Comparison of ENCODE assay signal across 8 mouse cellular contexts in the genomic region with DNA sequence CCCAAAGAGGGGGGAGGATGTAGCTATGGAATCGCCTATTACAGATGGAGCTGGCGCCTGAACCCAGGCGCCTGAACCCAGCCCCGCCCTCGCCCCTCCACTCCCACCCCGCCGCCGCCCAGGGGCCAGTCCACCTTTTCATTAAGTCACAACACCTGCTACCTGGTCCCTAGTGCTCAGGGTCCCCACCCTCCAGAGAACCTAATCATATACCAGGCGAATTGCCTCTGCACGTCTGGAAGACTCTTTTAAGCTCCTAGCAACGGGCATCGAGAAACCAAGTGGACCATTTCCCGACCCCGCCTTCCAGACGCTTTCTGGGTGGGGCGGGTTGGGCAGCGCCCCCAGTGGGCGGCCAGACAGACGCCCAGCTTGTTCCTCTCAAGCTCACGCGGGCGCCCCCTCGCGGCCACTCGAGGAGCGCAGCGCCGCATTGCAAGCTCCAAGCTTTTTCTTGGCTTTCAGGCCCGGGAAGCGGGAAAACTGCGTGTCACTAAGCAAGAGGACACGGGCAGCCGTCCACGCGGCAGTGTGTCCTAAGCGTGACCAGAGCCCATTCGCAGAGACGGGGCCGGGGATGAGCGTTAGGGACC. TPM values are rescaled to one million over a fixed set of nuclear protein-coding genes. Genes with fewer than 3 reads are reported as not detected.
DNase-seq lines count a peak whose midpoint lies in the region; ATAC-seq lines count a peak whose summit lies in the region.

No protein-coding gene starts in this region.

- H3K4me3 ChIP-seq in lung, embryonic 16.5 days (ENCODE audit: low read length) = peak overlapping the region; percentile 68

- H3K27me3 ChIP-seq in lung, embryonic 16.5 days (ENCODE audit: control insufficient read depth, insufficient read depth, low read depth, low read length) = peaks cover 15% of the 10 kb centered on the region

- H3K9ac ChIP-seq in lung, embryonic 16.5 days (ENCODE audit: low read length) = peak overlapping the region; percentile 62

- H3K9me3 ChIP-seq in lung, embryonic 16.5 days (ENCODE audit: control insufficient read depth, low read length) = no peaks in the 10 kb centered on the region

- H3K27ac ChIP-seq in lung, embryonic 16.5 days (ENCODE audit: low read length) = 0 out of 2 replicates have a peak overlapping the region, but pooled peaks have one; percentile 10

- under 1% methylated on average over 40 of the region's 40 CpGs for WGBS in lung, embryonic 16.5 days

- peak; percentile 94 for DNase-seq in MN1 (ENCODE audit: low spot score)
- peak; percentile 97 for DNase-seq in cerebellum, adult 8-10 months
- DNase-seq in forelimb bud, embryonic 11.5 days (ENCODE audit: low read depth, low spot score) = peak; percentile 94
- peak; percentile 92 for DNase-seq in layer of hippocampus, adult 9-10 months (ENCODE audit: low spot score)
- peak; percentile 91 for DNase-seq in ovary, postnatal 10 days (ENCODE audit: low spot score)
- DNase-seq in thymus, postnatal 25 days = peak; percentile 78

- peak; percentile 81 to 83 for ATAC-seq in hematopoietic stem cell, adult 5-6 weeks (replicated peaks in 1 of 2; ENCODE audit: insufficient read depth in 1 of 2, low FRiP score in 2 of 2, low TSS enrichment in 1 of 2, low read depth in 1 of 2, poor library complexity in 2 of 2, severe bottlenecking in 2 of 2)
- peak; percentile 89 for ATAC-seq in lung, embryonic 16.5 days (ENCODE audit: low read depth)

- no peaks in the 10 kb centered on the region for H3K36me3 ChIP-seq in lung, embryonic 16.5 days (ENCODE audit: control insufficient read depth, insufficient read depth, low read length)

- peak overlapping the region; percentile 72 for H3K4me2 ChIP-seq in lung, embryonic 16.5 days (ENCODE audit: low read depth, low read length)

- peaks cover 8% of the 10 kb centered on the region for H3K4me1 ChIP-seq in lung, embryonic 16.5 days (replicated peaks; ENCODE audit: control insufficient read depth, insufficient read depth, low read length)

RNA-seq across cellular contexts. Expression of a gene that starts 0.6 kb away (rescaled TPM):
- 0.94 and 1.1 TPM in 2 replicates for total RNA-seq in hematopoietic stem cell, adult 5-6 weeks (2017)
- polyA plus RNA-seq in lung, embryonic 16.5 days (2015; fragmentation: Nextera tagmentation; extraction: Ambion mirVana) = 0.16 and 0.33 TPM in 2 replicates

Comparison
In these comparisons a context has a peak if more than half of its experiments do, and no peak if none do; other contexts are left out.
1. Peak in every context shown above with its lines: DNase-seq, ATAC-seq, H3K4me3 ChIP-seq and H3K27ac ChIP-seq.